Mouse (Mus musculus): ENCODE data around the gene Akap2. TPM values are rescaled to one million over a fixed set of nuclear protein-coding genes. Genes with fewer than 3 reads are reported as not detected.

Gene Akap2
- total and polyA plus RNA-seq, 2 experiments from 2014 or later: 11.5 to 37.7 TPM

GRCm38 (mm10) chr4:57780833-57781641, 63.6 kb downstream of the Akap2 start:
- H3K4me1 ChIP-seq (ENCODE audit: insufficient read depth, low read length): peaks cover 15% of the 10 kb centered on the region; the same call in 1 of the 2 replicates
- no peak for ATAC-seq
- peak; percentile 46 for DNase-seq (ENCODE audit: low spot score)
- no peaks in the 10 kb centered on the region for H3K27me3 ChIP-seq (ENCODE audit: insufficient read depth, low read length)
- H3K9ac ChIP-seq (replicated peaks; ENCODE audit: low read length): no peak overlapping the region
- H3K4me2 ChIP-seq (ENCODE audit: low read depth, low read length): peak overlapping the region; percentile 10; the same call in 1 of the 2 replicates
- 11% methylated on average over 20 of the region's 20 CpGs for WGBS
- no peaks in the 10 kb centered on the region for H3K36me3 ChIP-seq (ENCODE audit: insufficient read depth, low read length)
- no peak overlapping the region for H3K4me3 ChIP-seq (ENCODE audit: low read length)
- no peaks in the 10 kb centered on the region for H3K9me3 ChIP-seq (ENCODE audit: low read length)
- H3K27ac ChIP-seq: no peak overlapping the region
- no peak for TF ChIP-seq CTCF (IDR thresholded peaks at IDR 0.05; ENCODE audit: low read depth)

GRCm38 (mm10) chr4:57781994-57782393, 64.5 kb downstream of the Akap2 start:
- H3K4me1 ChIP-seq (ENCODE audit: insufficient read depth, low read length): peaks cover 15% of the 10 kb centered on the region; the same call in 1 of the 2 replicates
- peak overlapping the region; percentile 44 for H3K4me3 ChIP-seq (ENCODE audit: low read length)
- no peak overlapping the region for H3K27ac ChIP-seq
- H3K9me3 ChIP-seq (ENCODE audit: low read length): no peaks in the 10 kb centered on the region
- TF ChIP-seq CTCF (IDR thresholded peaks at IDR 0.05; ENCODE audit: low read depth): no peak; the same call in 1 of the 2 replicates
- under 1% methylated on average over 26 of the region's 26 CpGs for WGBS
- H3K36me3 ChIP-seq (ENCODE audit: insufficient read depth, low read length): no peaks in the 10 kb centered on the region
- peak; percentile 65 for DNase-seq (ENCODE audit: low spot score)
- peak overlapping the region; percentile 88 for H3K4me2 ChIP-seq (ENCODE audit: low read depth, low read length)
- peak; percentile 90 for ATAC-seq
- no peaks in the 10 kb centered on the region for H3K27me3 ChIP-seq (ENCODE audit: insufficient read depth, low read length)
- H3K9ac ChIP-seq (replicated peaks; ENCODE audit: low read length): peak overlapping the region; percentile 36; the same call in 1 of the 2 replicates

GRCm38 (mm10) chr4:57782549-57783390, 65.3 kb downstream of the Akap2 start:
- Histone ChIP-seq H3K27me3 (ENCODE audit: insufficient read depth, low read length) (no peaks in the 10 kb centered on the region), H3K4me2 (ENCODE audit: low read depth, low read length) (peak overlapping the region; percentile 88), H3K9me3 (ENCODE audit: low read length) (no peaks in the 10 kb centered on the region), H3K36me3 (ENCODE audit: insufficient read depth, low read length) (no peaks in the 10 kb centered on the region), H3K9ac (replicated peaks; ENCODE audit: low read length) (peak overlapping the region; percentile 36), H3K4me1 (ENCODE audit: insufficient read depth, low read length) (peaks cover 15% of the 10 kb centered on the region; the same call in 1 of the 2 replicates), H3K4me3 (ENCODE audit: low read length) (peak overlapping the region; percentile 44), H3K27ac (no peak overlapping the region)
- ATAC-seq (peak; percentile 76), DNase-seq (ENCODE audit: low spot score) (peak; percentile 46)
- WGBS: 7% methylated on average over 33 of the region's 33 CpGs
- TF ChIP-seq CTCF (IDR thresholded peaks at IDR 0.05; ENCODE audit: low read depth): no peak

- ATAC-seq (no peak), DNase-seq (ENCODE audit: low spot score) (peak; percentile 33)
- Histone ChIP-seq H3K4me2 (ENCODE audit: low read depth, low read length) (peak overlapping the region; percentile 88), H3K9me3 (ENCODE audit: low read length) (no peaks in the 10 kb centered on the region), H3K27me3 (ENCODE audit: insufficient read depth, low read length) (no peaks in the 10 kb centered on the region), H3K27ac (no peak overlapping the region), H3K36me3 (ENCODE audit: insufficient read depth, low read length) (no peaks in the 10 kb centered on the region), H3K9ac (replicated peaks; ENCODE audit: low read length) (peak overlapping the region; percentile 36; the same call in 1 of the 2 replicates), H3K4me3 (ENCODE audit: low read length) (peak overlapping the region; percentile 44), H3K4me1 (ENCODE audit: insufficient read depth, low read length) (peaks cover 15% of the 10 kb centered on the region; the same call in 1 of the 2 replicates)
- no peak for TF ChIP-seq CTCF (IDR thresholded peaks at IDR 0.05; ENCODE audit: low read depth)
- 27% methylated on average over 9 of the region's 9 CpGs for WGBS
Measured at GRCm38 (mm10) chr4:57783391-57783770, 65.9 kb downstream of the Akap2 start.

- no peak for DNase-seq (ENCODE audit: low spot score)
- H3K36me3 ChIP-seq (ENCODE audit: insufficient read depth, low read length): no peaks in the 10 kb centered on the region
- H3K9ac ChIP-seq (replicated peaks; ENCODE audit: low read length): no peak overlapping the region
- H3K9me3 ChIP-seq (ENCODE audit: low read length): no peaks in the 10 kb centered on the region
- H3K4me2 ChIP-seq (ENCODE audit: low read depth, low read length): peak overlapping the region; percentile 88
- WGBS: 66% methylated on average over 11 of the region's 11 CpGs
- H3K27me3 ChIP-seq (ENCODE audit: insufficient read depth, low read length): no peaks in the 10 kb centered on the region
- no peak for TF ChIP-seq CTCF (IDR thresholded peaks at IDR 0.05; ENCODE audit: low read depth)
- H3K27ac ChIP-seq: no peak overlapping the region
- 0 out of 2 replicates have a peak overlapping the region, but pooled peaks have one; percentile 44 for H3K4me3 ChIP-seq (ENCODE audit: low read length)
- ATAC-seq: no peak
- H3K4me1 ChIP-seq (ENCODE audit: insufficient read depth, low read length): peaks cover 15% of the 10 kb centered on the region; the same call in 1 of the 2 replicates
Measured at GRCm38 (mm10) chr4:57783853-57784600, 66.6 kb downstream of the Akap2 start.

- Histone ChIP-seq H3K9me3 (ENCODE audit: low read length) (no peaks in the 10 kb centered on the region), H3K27ac (no peak overlapping the region), H3K9ac (replicated peaks; ENCODE audit: low read length) (no peak overlapping the region), H3K36me3 (ENCODE audit: insufficient read depth, low read length) (no peaks in the 10 kb centered on the region), H3K4me3 (ENCODE audit: low read length) (no peak overlapping the region), H3K4me1 (ENCODE audit: insufficient read depth, low read length) (no peaks in the 10 kb centered on the region), H3K4me2 (ENCODE audit: low read depth, low read length) (no peak overlapping the region), H3K27me3 (ENCODE audit: insufficient read depth, low read length) (no peaks in the 10 kb centered on the region)
- TF ChIP-seq CTCF (IDR thresholded peaks at IDR 0.05; ENCODE audit: low read depth): peak; percentile 40
- DNase-seq (ENCODE audit: low spot score): no peak
- 56% methylated on average over 5 of the region's 5 CpGs for WGBS
- ATAC-seq: no peak
Measured at GRCm38 (mm10) chr4:57788709-57789108, 71.3 kb downstream of the Akap2 start.

Measured in hindbrain, postnatal 0 days (tissue).